Mouse (Mus musculus): ENCODE data around the gene Naga.

- TF ChIP-seq POLR2A (IDR thresholded peaks at IDR 0.05; ENCODE audit: insufficient read depth, low read depth, low read length) = no peak
- no peak for TF ChIP-seq CTCF (IDR thresholded peaks at IDR 0.05)
- no peak for TF ChIP-seq EP300 (IDR thresholded peaks at IDR 0.05; ENCODE audit: insufficient read depth, low read depth, low read length)
Observed at GRCm38 (mm10) chr15:82293271-82293711, 45.4 kb downstream of the Naga start.
